Mouse (Mus musculus): ENCODE data around the gene Rara.

Rara gene

GRCm38 (mm10) chr11:98952111-98952510 lies 24.5 kb downstream of the Rara start:
- no peak for DNase-seq (ENCODE audit: low read depth, low spot score)

- DNase-seq (ENCODE audit: low read depth, low spot score) = no peak
These were observed 25.1 kb downstream of the Rara start for GRCm38 (mm10) chr11:98952736-98953135.

GRCm38 (mm10) chr11:98953361-98953760 lies 25.7 kb downstream of the Rara start:
- DNase-seq (ENCODE audit: low read depth, low spot score) = no peak

GRCm38 (mm10) chr11:98953835-98954320 lies 26.3 kb downstream of the Rara start:
- DNase-seq (ENCODE audit: low read depth, low spot score) = no peak

- no peak for DNase-seq (ENCODE audit: low read depth, low spot score)
These were observed 26.8 kb downstream of the Rara start for GRCm38 (mm10) chr11:98954373-98954772.

- DNase-seq (ENCODE audit: low read depth, low spot score) = no peak
These were observed 27.4 kb downstream of the Rara start for GRCm38 (mm10) chr11:98954801-98955706.

- no peak for DNase-seq (ENCODE audit: low read depth, low spot score)
These were observed 28.2 kb downstream of the Rara start for GRCm38 (mm10) chr11:98955707-98956235.

- no peak for DNase-seq (ENCODE audit: low read depth, low spot score)
These were observed 28.7 kb downstream of the Rara start for GRCm38 (mm10) chr11:98956340-98956739.

- DNase-seq (ENCODE audit: low read depth, low spot score) = peak; percentile 40
These were observed 32.1 kb downstream of the Rara start for GRCm38 (mm10) chr11:98959437-98960312.

GRCm38 (mm10) chr11:98960313-98960906 lies 32.8 kb downstream of the Rara start:
- DNase-seq (ENCODE audit: low read depth, low spot score) = no peak

GRCm38 (mm10) chr11:98961051-98961592 lies 33.5 kb downstream of the Rara start:
- no peak for DNase-seq (ENCODE audit: low read depth, low spot score)

- DNase-seq (ENCODE audit: low read depth, low spot score) = no peak
These were observed 34.1 kb downstream of the Rara start for GRCm38 (mm10) chr11:98961766-98962165.

- DNase-seq (ENCODE audit: low read depth, low spot score) = no peak
These were observed 34.9 kb downstream of the Rara start for GRCm38 (mm10) chr11:98962421-98963095.

GRCm38 (mm10) chr11:98963191-98964021 lies 35.8 kb downstream of the Rara start:
- no peak for DNase-seq (ENCODE audit: low read depth, low spot score)

- no peak for DNase-seq (ENCODE audit: low read depth, low spot score)
These were observed 36.6 kb downstream of the Rara start for GRCm38 (mm10) chr11:98964201-98964615.

- DNase-seq (ENCODE audit: low read depth, low spot score) = no peak
These were observed 37.2 kb downstream of the Rara start for GRCm38 (mm10) chr11:98964616-98965415.

GRCm38 (mm10) chr11:98965416-98966077 lies 37.9 kb downstream of the Rara start:
- DNase-seq (ENCODE audit: low read depth, low spot score) = no peak

GRCm38 (mm10) chr11:98966499-98967141 lies 39.0 kb downstream of the Rara start:
- no peak for DNase-seq (ENCODE audit: low read depth, low spot score)

Measured in c-Kit-negative CD71-positive TER-119-positive erythroid progenitor cells, embryonic 14.5 days (primary cell).